Mouse (Mus musculus) C2C12 (cell line): ENCODE results near the gene Ube2e2.

Source experiments
- CTCF ChIP-seq: IDR thresholded peaks from one replicate; pipeline ENCODE4 v1.5.1; 2011; ENCODE audit not compliant: control insufficient read depth, insufficient read depth, insufficient read length
- FOSL1 ChIP-seq: IDR thresholded peaks from one replicate; pipeline ENCODE4 v1.8.0; 2011; ENCODE audit warnings: mild to moderate bottlenecking, low read length; ENCODE audit not compliant: poor library complexity, insufficient read depth, severe bottlenecking
- MAX ChIP-seq: IDR thresholded peaks from one replicate; pipeline ENCODE4 v1.6.1; 2011; ENCODE audit warnings: mild to moderate bottlenecking, control low read depth
- MYOD1 ChIP-seq: IDR thresholded peaks from one replicate; pipeline ENCODE4 v1.6.1; 2011; ENCODE audit warnings: low read depth; ENCODE audit not compliant: control insufficient read depth, insufficient read length
- MYOG ChIP-seq: IDR thresholded peaks from one replicate; pipeline ENCODE4 v1.6.1; 2011; ENCODE audit not compliant: control insufficient read depth, insufficient read length; ENCODE audit errors: extremely low read depth
- USF1 ChIP-seq: IDR thresholded peaks from one replicate; pipeline ENCODE4 v1.6.1; 2011; ENCODE audit warnings: low read depth, mild to moderate bottlenecking, control low read depth, moderate library complexity

GRCm38 (mm10) chr14:18882493-18882892 lies 11.6 kb downstream of the Ube2e2 start:
- TF ChIP-seq CTCF (no peak), USF1 (no peak), FOSL1 (no peak), MAX (no peak), MYOG (no peak), MYOD1 (no peak)
